ENCODE assay signal across 8 mouse cellular contexts in genomic region chr3:37515485-37515884, GRCm38 (mm10).
DNase-seq lines count a peak whose midpoint lies in the region; ATAC-seq lines count a peak whose summit lies in the region.

No protein-coding gene starts in this region.

- WGBS in kidney, embryonic 15.5 days, result 29% methylated on average over 2 of the region's 2 CpGs

- no peaks in the 10 kb centered on the region for H3K4me1 ChIP-seq in kidney, embryonic 15.5 days

- no peaks in the 10 kb centered on the region for H3K27me3 ChIP-seq in kidney, embryonic 15.5 days

- peak; percentile 73 for ATAC-seq in erythroblast, adult 5-6 weeks (replicated peaks; ENCODE audit: low FRiP score, poor library complexity, severe bottlenecking)
- peak; percentile 56; the same call in 1 of the 2 replicates for ATAC-seq in kidney, embryonic 15.5 days (replicated peaks; ENCODE audit: low FRiP score)
- peak; percentile 66 for ATAC-seq in megakaryocyte, adult 5-6 weeks (ENCODE audit: poor library complexity, severe bottlenecking)

- H3K36me3 ChIP-seq in kidney, embryonic 15.5 days, result no peaks in the 10 kb centered on the region

- peak; percentile 10 to 11 for DNase-seq in cerebellum, adult 18-20 months
- DNase-seq in cerebellum, adult 11-12 months, result no peak
- peak; percentile 30 for DNase-seq in 3T3-L1 (ENCODE audit: low read depth, low spot score)
- DNase-seq in adrenal gland, postnatal 10 days, result peak; percentile 75
- DNase-seq in testis, postnatal 10 days (ENCODE audit: low spot score), result peak; percentile 69

- H3K9me3 ChIP-seq in kidney, embryonic 15.5 days (replicated peaks), result no peaks in the 10 kb centered on the region

- no peak overlapping the region for H3K4me2 ChIP-seq in kidney, embryonic 15.5 days

- no peak overlapping the region for H3K4me3 ChIP-seq in kidney, embryonic 15.5 days (replicated peaks)

- no peak overlapping the region for H3K9ac ChIP-seq in kidney, embryonic 15.5 days

- no peak overlapping the region for H3K27ac ChIP-seq in kidney, embryonic 15.5 days
